Mouse (Mus musculus) left cerebral cortex, adult 2 months (tissue): ENCODE data around the gene Akt1s1. TPM values are rescaled to one million over a fixed set of nuclear protein-coding genes. Genes with fewer than 3 reads are reported as not detected.

Experiments used
- DNase-seq, 2 experiments: peaks; one replicate each; pipeline ENCODE4 v3.0.0; 2021 to 2022; ENCODE audit warnings: low spot score in 2 of 2, mixed read lengths in 1 of 2; ENCODE audit errors: extremely low spot score in 1 of 2
- H3K27ac ChIP-seq: fragments of 200-600 bp; 2 replicates; pipeline ENCODE4 v1.8.1; 2022
- H3K4me3 ChIP-seq: fragments of 200-600 bp; 2 replicates; pipeline ENCODE4 v1.8.1; 2022
- CTCF ChIP-seq: fragments of 200-600 bp; IDR thresholded peaks from 2 replicates; pipeline ENCODE4 v1.8.1; 2022; ENCODE audit warnings: antibody characterized with exemption, mild to moderate bottlenecking, moderate library complexity
- intact Hi-C: fragments of 180-260 bp; cut with DNase I; formaldehyde crosslinking; loops from one replicate; pipeline ENCODE4 v1.15.1; 2025
- total RNA-seq, 2 experiments: library from RNA; stranded (reverse); gene quantifications; 2 replicates each; pipeline ENCODE4 v1.2.3; 2021

Akt1s1 gene
- total RNA-seq, 2 experiments from 2014 or later: 69.7 to 77.0 TPM

GRCm38 (mm10) chr7:44815721-44816469 lies 32.9 kb upstream of the Akt1s1 start, which contains the start of the genes Nup62 and Il4i1:
TSS of gene Nup62 (plus strand) at chr7:44816088.
TSS of gene Il4i1 (plus strand) at chr7:44816387.
- intact Hi-C loops: loop anchor here (2.0 kb wide), 1 partner anchor 67 kb away; the partner anchor contains the start of gene Vrk3
- peak within 1 kb of the TSS; percentile 71 for H3K4me3 ChIP-seq
- peak; percentile 98 for DNase-seq

GRCm38 (mm10) chr7:44816470-44817021 lies 32.2 kb upstream of the Akt1s1 start, which contains the start of gene Atf5:
TSS of gene Atf5 (minus strand) at chr7:44816658.
- Histone ChIP-seq H3K27ac (peak within 1 kb of the TSS; percentile 95), H3K4me3 (peak within 1 kb of the TSS; percentile 71)
- no peak for TF ChIP-seq CTCF
- no peak for DNase-seq
- intact Hi-C loops: no loop called here

More at GRCm38 (mm10) chr7:44815721-44816469, 32.9 kb upstream of the Akt1s1 start, which contains the start of the genes Nup62 and Il4i1:
- TF ChIP-seq CTCF: no peak; the same call in 1 of the 2 replicates
- peak within 1 kb of the TSS; percentile 95 for H3K27ac ChIP-seq

DNA sequence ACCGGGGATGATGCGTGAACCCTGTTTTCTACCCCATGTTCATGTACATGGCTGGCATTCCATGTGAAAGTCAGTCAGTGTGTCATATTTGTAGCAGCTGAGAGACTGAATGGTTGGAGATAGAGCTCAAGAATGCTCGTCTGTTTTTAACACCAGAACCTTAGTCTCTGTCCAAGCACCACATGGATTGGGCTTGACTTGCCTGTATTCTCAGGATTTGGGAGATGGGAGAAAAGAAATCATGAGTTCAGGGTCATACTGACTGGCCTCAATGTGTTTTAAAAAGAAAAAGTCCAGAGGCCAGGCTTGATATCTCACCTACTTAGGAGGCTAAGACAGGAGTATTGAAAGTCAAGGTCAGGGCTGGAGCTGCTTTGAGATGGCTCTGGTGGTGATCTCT lies 31.4 kb upstream of the Akt1s1 start:
- H3K4me3 ChIP-seq: peak overlapping the region; percentile 71
- TF ChIP-seq CTCF: no peak
- intact Hi-C loops: no loop called here
- DNase-seq: peak in 1 of 2 experiments; percentile 4
- H3K27ac ChIP-seq: peak overlapping the region; percentile 95

DNA sequence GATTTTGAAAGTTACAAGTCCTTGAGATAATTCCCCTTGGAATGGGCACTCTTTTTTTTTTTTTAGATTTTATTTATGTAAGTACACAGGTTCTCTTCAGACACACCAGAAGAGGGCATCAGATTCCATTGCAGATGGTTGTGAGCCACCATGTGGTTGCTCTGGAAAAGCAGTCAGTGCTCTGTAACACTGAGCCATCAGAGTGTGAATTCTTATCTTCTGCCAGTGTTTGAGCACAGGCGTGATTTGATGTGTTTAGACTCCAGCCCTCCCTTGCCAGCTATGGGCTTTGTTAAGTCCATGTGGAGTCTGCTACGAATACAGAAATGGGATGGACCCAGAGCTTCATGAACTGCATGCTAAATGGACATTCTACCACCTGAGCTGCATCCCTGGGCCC lies 30.6 kb upstream of the Akt1s1 start:
- Histone ChIP-seq H3K4me3 (peak overlapping the region; percentile 71), H3K27ac (peak overlapping the region; percentile 95)
- peak in 1 of 2 experiments; percentile 11 for DNase-seq
- peak; percentile 52 for TF ChIP-seq CTCF
- intact Hi-C loops: loop anchor here (2.0 kb wide), 1 partner anchor 31 kb away; the partner anchor contains the start of genes Akt1s1 and Tbc1d17

- DNase-seq: peak in 1 of 2 experiments; percentile 13
- no peak for TF ChIP-seq CTCF
- H3K4me3 ChIP-seq: peak overlapping the region; percentile 24
- H3K27ac ChIP-seq: peak overlapping the region; percentile 95
- intact Hi-C loops: loop anchor here (2.0 kb wide), 1 partner anchor 30 kb away; the partner anchor contains the start of genes Akt1s1 and Tbc1d17
Observed at GRCm38 (mm10) chr7:44818751-44819235, 30.0 kb upstream of the Akt1s1 start.

DNA sequence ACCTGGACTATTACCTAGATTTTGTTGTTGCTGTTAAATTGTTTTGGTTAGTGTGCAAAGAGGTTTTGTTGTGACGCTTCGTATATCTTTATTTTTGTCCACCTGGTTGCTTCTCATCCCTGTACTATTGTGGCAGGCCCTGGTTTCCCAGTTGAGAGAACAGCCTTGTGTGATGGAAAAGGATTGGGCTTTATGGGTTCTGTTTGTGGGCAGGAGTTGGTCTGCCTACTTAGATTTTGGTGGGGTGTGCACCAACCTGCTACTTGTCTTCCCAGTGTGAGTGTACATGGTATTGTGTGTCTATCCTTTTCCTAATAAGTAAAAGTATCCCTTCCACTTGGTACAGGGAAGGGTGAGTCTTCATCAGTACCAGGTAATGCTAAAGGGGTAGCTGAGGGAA lies 29.4 kb upstream of the Akt1s1 start:
- Histone ChIP-seq H3K27ac (peak overlapping the region; percentile 95), H3K4me3 (no peak overlapping the region; the same call in 1 of the 2 replicates)
- TF ChIP-seq CTCF: no peak
- peak in 1 of 2 experiments; percentile 8 for DNase-seq
- intact Hi-C loops: loop anchor here (2.0 kb wide), 1 partner anchor 29 kb away; the partner anchor contains the start of genes Akt1s1 and Tbc1d17

DNA sequence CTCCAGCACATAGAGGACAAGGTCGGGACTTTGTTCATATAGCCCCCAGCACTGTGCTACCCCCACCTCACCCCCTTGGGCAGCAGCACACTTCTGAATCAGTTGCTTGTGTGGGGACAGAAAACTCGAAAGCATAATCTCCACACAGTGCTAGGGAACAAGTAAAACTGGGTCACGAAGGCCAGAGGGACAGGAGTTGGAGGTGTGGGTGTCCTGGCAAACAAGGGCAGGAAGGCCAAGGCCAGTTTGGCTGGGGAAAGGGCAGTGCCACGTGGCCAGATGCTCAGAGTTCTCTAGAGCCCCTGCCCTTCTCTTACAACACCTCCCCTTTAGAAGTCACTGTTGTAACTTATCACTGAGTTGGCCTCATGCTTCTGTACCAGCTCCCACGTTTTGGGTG lies 28.9 kb upstream of the Akt1s1 start:
- TF ChIP-seq CTCF: no peak
- peak; percentile 6 to 10 for DNase-seq
- peak overlapping the region; percentile 95; the same call in 1 of the 2 replicates for H3K27ac ChIP-seq
- intact Hi-C loops: loop anchor here (2.0 kb wide), 1 partner anchor 29 kb away; the partner anchor contains the start of genes Akt1s1 and Tbc1d17
- H3K4me3 ChIP-seq: no peak overlapping the region

DNA sequence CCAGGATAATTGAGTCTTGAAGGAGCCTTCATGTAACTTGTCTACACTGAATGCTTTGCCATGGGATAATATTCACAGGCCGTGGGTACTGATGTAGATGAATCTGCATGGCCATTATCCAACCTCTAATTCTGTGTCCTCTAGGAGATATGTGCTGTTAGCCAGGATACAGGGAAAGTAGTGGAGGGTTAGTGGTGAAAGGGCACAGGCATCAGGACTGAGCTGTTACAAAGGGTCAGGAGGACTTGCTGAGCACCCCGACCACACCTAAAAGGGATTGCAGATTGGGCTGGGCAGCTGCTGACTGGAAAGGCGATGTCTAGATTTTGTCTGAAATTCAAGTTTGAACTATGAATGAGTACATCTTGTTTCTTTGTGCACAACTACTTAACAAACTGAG lies 28.3 kb upstream of the Akt1s1 start:
- no peak overlapping the region for H3K4me3 ChIP-seq
- no peak overlapping the region for H3K27ac ChIP-seq
- peak in 1 of 2 experiments; percentile 4 for DNase-seq
- TF ChIP-seq CTCF: no peak
- intact Hi-C loops: no loop called here

GRCm38 (mm10) chr7:44821666-44822448 lies 26.9 kb upstream of the Akt1s1 start:
- TF ChIP-seq CTCF: no peak; the same call in 1 of the 2 replicates
- intact Hi-C loops: no loop called here
- DNase-seq: peak; percentile 4 to 6

GRCm38 (mm10) chr7:44823409-44823808 lies 25.4 kb upstream of the Akt1s1 start:
- no peak overlapping the region for H3K27ac ChIP-seq
- peak; percentile 17 for TF ChIP-seq CTCF
- DNase-seq: no peak
- intact Hi-C loops: no loop called here
- no peak overlapping the region for H3K4me3 ChIP-seq

More at GRCm38 (mm10) chr7:44821666-44822448, 26.9 kb upstream of the Akt1s1 start:
- H3K27ac ChIP-seq: no peak overlapping the region
- no peak overlapping the region for H3K4me3 ChIP-seq

DNA sequence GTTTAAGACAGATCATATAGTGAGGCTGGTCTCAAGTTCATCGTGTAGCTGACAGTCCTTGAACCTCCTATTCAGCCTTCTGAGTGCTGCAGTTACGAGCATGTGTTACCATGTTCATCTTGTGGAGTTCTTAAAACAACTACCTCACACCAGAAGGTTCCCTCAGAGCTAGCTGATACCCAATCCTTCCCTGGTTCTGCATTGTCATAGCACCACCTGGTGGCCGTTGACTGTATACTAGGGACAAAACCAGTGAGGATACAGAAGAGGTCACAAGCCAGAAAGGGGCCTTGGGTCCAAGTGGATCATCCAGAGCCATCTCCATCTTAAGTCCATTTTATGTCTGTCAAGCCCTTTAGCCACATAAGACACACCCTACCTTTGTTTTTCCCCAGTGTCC lies 23.9 kb upstream of the Akt1s1 start:
- peak; percentile 94 for TF ChIP-seq CTCF
- intact Hi-C loops: loop anchor here (1.0 to 2.0 kb wide), 2 partner anchors 76 to 101 kb away; partner anchors contain the start of gene Vrk3
- Histone ChIP-seq H3K27ac (no peak overlapping the region), H3K4me3 (no peak overlapping the region)
- peak; percentile 73 to 81 for DNase-seq
